Mouse (Mus musculus) c-Kit-positive CD71-positive TER-119-positive erythroid progenitor cells, embryonic 14.5 days (primary cell): Measurements from ENCODE around the gene Rflnb.

Experiments used
- DNase-seq: peaks from one replicate; pipeline ENCODE4 v3.0.0-alpha.2; 2013; ENCODE audit warnings: low spot score

Rflnb gene

GRCm38 (mm10) chr11:75990965-75991835, 36.4 kb downstream of the Rflnb start:
- DNase-seq, result no peak

- DNase-seq, result no peak
Observed at GRCm38 (mm10) chr11:75985948-75986347, 41.6 kb downstream of the Rflnb start.

GRCm38 (mm10) chr11:75984581-75984980, 43.0 kb downstream of the Rflnb start:
- no peak for DNase-seq

- DNase-seq, result no peak
Observed at GRCm38 (mm10) chr11:75983194-75983593, 44.4 kb downstream of the Rflnb start.

GRCm38 (mm10) chr11:75980413-75980812, 47.2 kb downstream of the Rflnb start:
- DNase-seq, result no peak

- DNase-seq, result no peak
Observed at GRCm38 (mm10) chr11:75978051-75978450, 49.5 kb downstream of the Rflnb start.

GRCm38 (mm10) chr11:75976748-75977147, 50.8 kb downstream of the Rflnb start:
- DNase-seq, result no peak

- no peak for DNase-seq
Observed at GRCm38 (mm10) chr11:75973988-75974387, 53.6 kb downstream of the Rflnb start.

- DNase-seq, result no peak
Observed at GRCm38 (mm10) chr11:75972916-75973567, 54.5 kb downstream of the Rflnb start.

- DNase-seq, result no peak
Observed at GRCm38 (mm10) chr11:75972188-75972587, 55.4 kb downstream of the Rflnb start.

- DNase-seq, result no peak
Observed at GRCm38 (mm10) chr11:75970629-75971028, 57.0 kb downstream of the Rflnb start.
